Mouse (Mus musculus) hematopoietic stem cell, adult 5-6 weeks (primary cell): Measurements from ENCODE around the gene Chrna1. TPM values are rescaled to one million over a fixed set of nuclear protein-coding genes. Genes with fewer than 3 reads are reported as not detected.

Experiments used
- ATAC-seq, 2 experiments: fragments of 125-278 bp in 1 of 2; replicated peaks in 1 of 2; 2 replicates each; pipeline ENCODE4 v1.8.0; 2016 to 2017; ENCODE audit warnings: inconsistent platforms in 2 of 2, mild to moderate bottlenecking in 2 of 2, moderate number of reproducible peaks in 2 of 2, low read depth in 1 of 2, moderate TSS enrichment in 1 of 2; ENCODE audit not compliant: low FRiP score in 2 of 2, poor library complexity in 2 of 2, severe bottlenecking in 2 of 2, insufficient read depth in 1 of 2, low TSS enrichment in 1 of 2
- total RNA-seq: library from RNA; stranded (forward); fragments of 172-1452, 232-1000 nt; gene quantifications from 2 replicates; pipeline ENCODE4 v1.2.3, GENCODE M21; 2017

The Chrna1 gene
- total RNA-seq, 1 experiment from 2014 or later: not detected

GRCm38 (mm10) chr2:73596786-73597185 is 16.6 kb upstream of the Chrna1 start:
- 0 out of 4 replicates have a peak, but pooled peaks of 1 of the 2 experiments have one; percentile 34 for ATAC-seq

GRCm38 (mm10) chr2:73596326-73596725 is 16.2 kb upstream of the Chrna1 start:
- ATAC-seq: no peak

- ATAC-seq: no peak
Measured at GRCm38 (mm10) chr2:73593101-73593439, 12.9 kb upstream of the Chrna1 start.

DNA sequence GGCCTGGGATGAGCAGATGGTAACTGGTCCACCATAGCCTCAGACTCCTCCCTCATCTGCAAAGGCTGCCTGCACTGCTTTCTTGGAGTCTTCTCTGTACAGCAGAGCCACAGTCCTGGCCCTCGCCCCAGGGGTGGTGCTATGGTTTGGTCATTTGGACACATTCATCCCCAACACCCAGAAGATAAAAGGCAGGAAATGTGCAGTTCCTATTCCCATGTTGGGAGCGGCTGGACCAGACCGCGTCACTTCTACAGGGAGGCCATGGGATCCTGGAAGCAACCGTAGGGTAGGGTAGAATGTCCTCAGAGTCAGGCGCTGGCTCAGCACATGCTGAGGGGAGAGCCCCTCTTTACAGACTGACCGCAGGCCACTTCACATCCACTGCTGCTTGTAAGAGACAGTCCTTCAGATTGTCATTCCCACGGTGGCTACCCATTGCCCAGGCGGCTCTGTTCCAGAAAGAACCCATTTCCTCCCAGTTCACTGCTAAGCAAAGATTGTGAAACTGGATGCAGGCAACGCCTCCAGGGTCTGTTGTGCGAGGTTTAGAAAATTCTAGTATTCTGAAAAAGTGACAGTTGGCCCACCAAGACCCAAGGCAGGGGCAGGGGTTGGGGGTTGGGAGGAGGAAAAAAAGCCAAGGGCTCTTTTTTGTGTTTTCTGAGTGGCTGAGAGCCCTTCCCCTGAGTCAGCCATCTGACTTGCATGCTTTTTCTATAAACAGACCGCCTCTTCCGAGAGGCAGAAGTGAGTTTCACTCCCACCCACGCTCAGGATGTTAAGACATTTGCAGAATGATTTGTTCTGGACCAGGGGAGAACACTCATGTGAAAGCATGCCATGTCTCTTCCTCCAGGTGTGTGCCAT is 12.3 kb upstream of the Chrna1 start:
- ATAC-seq: peak in 1 of 2 experiments; percentile 27; a peak in 1 of 4 replicates

GRCm38 (mm10) chr2:73591246-73591645 is 11.1 kb upstream of the Chrna1 start:
- no peak for ATAC-seq

- no peak for ATAC-seq
Measured at GRCm38 (mm10) chr2:73590106-73590505, 10.0 kb upstream of the Chrna1 start.

DNA sequence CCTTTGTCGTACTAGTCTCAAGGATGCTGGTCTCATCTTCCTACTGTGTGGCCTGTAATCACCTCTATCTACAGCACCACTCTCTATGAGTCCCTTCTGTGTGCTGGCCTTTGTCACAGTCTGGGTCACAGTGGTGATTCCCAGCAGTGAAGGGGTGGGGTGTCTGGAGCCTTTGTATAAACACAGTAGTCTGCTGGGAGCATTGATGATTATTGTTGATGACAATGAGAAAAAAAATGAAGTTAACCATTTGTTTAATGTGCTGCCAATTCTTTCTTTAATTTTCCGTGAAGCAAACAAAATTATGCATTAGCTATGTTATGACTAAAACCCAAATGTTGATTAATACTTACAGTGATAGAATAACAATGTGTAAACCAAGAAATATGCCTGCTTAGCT is 8.8 kb upstream of the Chrna1 start:
- ATAC-seq: no peak

- no peak for ATAC-seq
Measured at GRCm38 (mm10) chr2:73587109-73587506, 7.0 kb upstream of the Chrna1 start.

GRCm38 (mm10) chr2:73586392-73587108 is 6.4 kb upstream of the Chrna1 start:
- no peak for ATAC-seq

- ATAC-seq: 0 out of 4 replicates have a peak, but pooled peaks of 1 of the 2 experiments have one; percentile 25
Measured at GRCm38 (mm10) chr2:73585347-73585831, 5.3 kb upstream of the Chrna1 start.

GRCm38 (mm10) chr2:73584645-73585346 is 4.7 kb upstream of the Chrna1 start:
- ATAC-seq: peak; percentile 79 to 88

- ATAC-seq: no peak
Measured at GRCm38 (mm10) chr2:73580720-73581119, 582 bp upstream of the Chrna1 start.

DNA sequence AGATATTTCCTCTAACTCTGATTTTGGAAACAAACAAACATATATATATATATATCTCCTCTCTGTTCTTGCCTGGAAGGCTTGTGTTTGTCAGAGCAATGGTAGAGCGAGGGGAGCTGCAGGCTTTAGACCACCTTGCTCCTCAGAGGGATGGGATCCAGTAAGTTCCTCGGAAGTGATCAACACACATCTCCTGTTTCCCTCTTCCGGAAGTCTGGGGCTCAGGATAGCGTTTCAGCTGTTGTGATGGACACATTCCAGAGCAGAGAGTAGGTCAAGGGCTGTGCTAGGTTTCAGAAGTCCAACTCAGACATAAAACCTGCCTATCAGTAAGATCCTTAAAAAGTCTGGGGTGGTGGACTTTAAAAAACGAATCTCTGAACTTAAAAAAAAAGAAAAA is 970 bp downstream of the Chrna1 start:
- ATAC-seq: no peak

GRCm38 (mm10) chr2:73574418-73574817 is 5.7 kb downstream of the Chrna1 start:
- no peak for ATAC-seq

- ATAC-seq: no peak
Measured at GRCm38 (mm10) chr2:73573556-73573955, 6.6 kb downstream of the Chrna1 start.

- peak; percentile 43 to 75; a peak in 3 of 4 replicates for ATAC-seq
Measured at GRCm38 (mm10) chr2:73572539-73573372, 7.4 kb downstream of the Chrna1 start.

- ATAC-seq: no peak
Measured at GRCm38 (mm10) chr2:73571901-73572300, 8.2 kb downstream of the Chrna1 start.
